Mouse (Mus musculus) right cerebral cortex, postnatal 25 days (tissue): ENCODE results near the gene Olfr1264.

Source experiments
- DNase-seq: peaks from one replicate; pipeline ENCODE4 v3.0.0; 2022

Gene Olfr1264

GRCm38 (mm10) chr2:90025477-90025876 lies at the start of gene Olfr1264:
Gene Olfr1264 (minus strand): TSS chr2:90025577.
- DNase-seq: no peak

GRCm38 (mm10) chr2:90070065-90070464 lies 44.7 kb upstream of the Olfr1264 start:
- no peak for DNase-seq

DNA sequence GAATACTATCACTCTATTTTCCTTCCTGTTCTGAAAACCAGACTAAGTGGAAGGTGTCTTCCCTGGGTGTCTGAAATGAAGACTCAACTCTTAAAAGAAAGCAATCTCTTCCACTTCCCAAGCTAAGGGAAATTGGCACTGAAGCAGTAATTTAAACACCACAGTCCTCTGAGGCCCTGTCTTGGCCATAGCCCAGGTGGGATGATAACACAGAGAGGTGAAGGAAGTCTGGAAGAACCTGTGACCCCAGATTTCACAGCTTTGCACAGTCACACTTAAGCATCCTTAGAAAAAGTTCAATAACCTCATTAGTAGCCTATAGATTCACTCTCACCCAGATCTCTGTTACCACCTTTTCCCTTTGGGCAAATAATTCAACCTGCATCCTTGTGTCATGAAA lies 38.1 kb upstream of the Olfr1264 start, which contains the start of gene Olfr140:
Gene Olfr140 (minus strand): TSS at position 101 of the 400 bp plus-strand sequence.
- DNase-seq: no peak

GRCm38 (mm10) chr2:90035037-90035436 lies 9.7 kb upstream of the Olfr1264 start, which contains the start of gene Olfr1265:
Gene Olfr1265 (plus strand): TSS chr2:90035337.
- no peak for DNase-seq

DNA sequence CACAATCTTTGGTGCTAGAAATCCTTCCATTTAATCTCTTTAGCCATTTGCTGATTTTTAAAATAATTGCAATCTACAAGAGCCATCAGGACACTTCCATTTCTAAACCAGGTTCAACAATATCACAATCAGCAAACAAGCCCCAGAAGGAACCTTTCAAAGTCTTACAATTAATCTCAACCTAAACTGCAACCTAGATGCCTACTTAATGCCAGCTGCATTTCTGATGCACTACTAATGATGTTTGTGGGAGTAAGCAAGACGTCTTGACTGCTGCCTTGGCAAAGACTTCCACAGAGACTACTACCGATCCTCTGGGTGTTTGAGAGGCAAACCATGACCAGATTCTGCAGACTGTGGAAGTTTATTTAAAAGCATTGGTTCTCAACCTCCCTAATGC lies 13.5 kb downstream of the Olfr1264 start, which contains the start of gene Olfr1263:
Gene Olfr1263 (plus strand): TSS at position 301 of the 400 bp plus-strand sequence.
- DNase-seq: no peak

- DNase-seq: no peak
Observed at GRCm38 (mm10) chr2:89999845-90000244, 25.5 kb downstream of the Olfr1264 start, which contains the start of gene Olfr1262. Gene Olfr1262 (plus strand): TSS chr2:90000145.

DNA sequence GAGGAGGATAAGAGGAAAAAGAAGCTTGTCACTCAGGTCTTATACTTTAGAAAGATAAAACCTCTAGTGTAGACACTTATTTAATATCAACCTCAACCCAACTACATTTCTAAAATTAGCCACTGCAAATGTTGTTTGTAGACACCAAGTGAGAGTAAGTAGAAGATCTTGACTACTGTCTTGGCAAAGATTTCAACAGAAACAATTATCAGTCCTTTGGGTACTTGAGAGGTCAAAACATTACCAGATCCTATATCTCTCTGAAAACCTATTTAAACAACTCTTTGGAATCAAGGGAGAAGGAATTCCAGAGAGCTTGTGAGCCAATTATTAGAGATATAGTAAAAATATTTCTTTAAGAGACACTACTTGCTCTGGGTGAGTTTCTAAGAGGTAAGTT lies 34.5 kb downstream of the Olfr1264 start, which contains the start of gene Olfr1261:
Gene Olfr1261 (plus strand): TSS at position 301 of the 400 bp plus-strand sequence.
- DNase-seq: no peak

DNA sequence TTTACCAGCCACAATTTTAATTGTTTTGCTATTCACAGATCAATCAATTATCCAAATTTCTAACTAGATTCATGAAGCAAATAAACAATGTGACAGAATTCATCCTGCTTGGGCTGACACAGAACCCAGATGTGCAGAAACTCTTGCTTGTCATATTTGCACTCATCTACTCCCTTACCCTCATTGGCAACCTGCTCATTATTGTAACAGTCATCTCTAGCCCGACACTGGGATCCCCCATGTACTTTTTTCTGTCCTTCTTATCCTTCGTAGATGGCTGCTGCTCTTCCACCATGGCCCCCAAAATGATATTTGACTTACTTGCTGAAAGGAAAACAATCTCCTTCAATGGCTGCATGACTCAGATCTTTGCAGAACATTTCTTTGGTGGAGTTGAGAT lies 47.7 kb downstream of the Olfr1264 start:
- DNase-seq: no peak

GRCm38 (mm10) chr2:89974184-89974583 lies 51.2 kb downstream of the Olfr1264 start, which contains the start of gene Olfr1260:
Gene Olfr1260 (plus strand): TSS chr2:89974340.
- no peak for DNase-seq
